Mouse (Mus musculus): ENCODE data around the gene Amigo2.
"Not testable (repeated sequence)": the region's sequence is repeated elsewhere in the genome, so short reads cannot be mapped to it uniquely, and the experiment has no call there.

The Amigo2 gene

GRCm38 (mm10) chr15:97216843-97217242 is 30.2 kb downstream of the Amigo2 start:
- DNase-seq (ENCODE audit: low read depth): no peak

- DNase-seq (ENCODE audit: low read depth): peak; percentile 31
These were observed 34.3 kb downstream of the Amigo2 start for GRCm38 (mm10) chr15:97212501-97213477.

- DNase-seq (ENCODE audit: low read depth): not testable (repeated sequence)
These were observed 37.3 kb downstream of the Amigo2 start for GRCm38 (mm10) chr15:97209754-97210153.

- DNase-seq (ENCODE audit: low read depth): no peak
These were observed 40.6 kb downstream of the Amigo2 start for GRCm38 (mm10) chr15:97206506-97206905.

GRCm38 (mm10) chr15:97205776-97206175 is 41.3 kb downstream of the Amigo2 start:
- no peak for DNase-seq (ENCODE audit: low read depth)

- DNase-seq (ENCODE audit: low read depth): no peak
These were observed 42.2 kb downstream of the Amigo2 start for GRCm38 (mm10) chr15:97204889-97205288.

- no peak for DNase-seq (ENCODE audit: low read depth)
These were observed 50.4 kb downstream of the Amigo2 start for GRCm38 (mm10) chr15:97196644-97197043.

GRCm38 (mm10) chr15:97195628-97196027 is 51.5 kb downstream of the Amigo2 start:
- DNase-seq (ENCODE audit: low read depth): peak; percentile 93

Data from NIH3T3 (cell line).